30 mouse cellular contexts compared by ENCODE assay signal in the genomic region with DNA sequence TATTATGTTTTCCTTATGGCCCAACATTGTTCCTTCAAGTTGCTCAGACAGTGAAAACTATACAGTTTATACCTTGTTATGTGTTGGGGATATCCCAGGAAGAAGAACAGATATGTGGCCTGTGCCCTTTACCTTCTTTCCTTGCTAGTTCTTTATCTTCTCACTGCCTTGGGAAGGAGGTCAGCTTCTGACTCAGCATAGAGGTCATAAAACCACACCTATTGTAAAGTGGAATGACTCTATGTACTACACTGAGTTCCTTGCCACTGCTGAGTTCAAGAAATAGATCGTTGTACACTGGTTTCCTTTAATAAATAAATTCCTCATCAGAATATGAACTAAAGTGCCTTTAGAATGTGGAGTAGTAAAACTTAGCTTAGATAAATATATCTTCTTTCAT. TPM values are rescaled to one million over a fixed set of nuclear protein-coding genes. Genes with fewer than 3 reads are reported as not detected.
"Had no signal": no experiment of that assay in that cellular context is flagged by ENCODE, and none has a peak within 500 bp of the region (broad histone marks: within the 10 kb centered on the region; RNA-seq: fewer than 3 reads in every experiment).

No protein-coding gene starts in this region.

- H3K27ac ChIP-seq: kidney, embryonic 15.5 days; limb, embryonic 12.5 days; limb, embryonic 15.5 days; liver, embryonic 14.5 days; macrophage; midbrain, embryonic 12.5 days; midbrain, embryonic 15.5 days; neural tube, embryonic 12.5 days; stomach, embryonic 15.5 days had no signal

- H3K4me3 ChIP-seq: kidney, embryonic 15.5 days; limb, embryonic 12.5 days; limb, embryonic 15.5 days; midbrain, embryonic 12.5 days; midbrain, embryonic 15.5 days; neural tube, embryonic 12.5 days; stomach, embryonic 15.5 days had no signal

- DNase-seq: kidney, adult 11 months; kidney, adult 8-10 months; kidney, postnatal 10 days; kidney, postnatal 36 days; liver, postnatal 0 days; lung, embryonic 14.5 days; right cerebral cortex, adult 18-20 months; right cerebral cortex, postnatal 14 days; right cerebral cortex, postnatal 4 days; spleen, adult 18-20 months; thymus, adult 18-20 months; thymus, postnatal 36 days had no signal

- H3K9ac ChIP-seq: kidney, embryonic 15.5 days; limb, embryonic 12.5 days; limb, embryonic 15.5 days; liver, embryonic 14.5 days; liver, postnatal 0 days; lung, embryonic 14.5 days; midbrain, embryonic 12.5 days; midbrain, embryonic 15.5 days; neural tube, embryonic 12.5 days; stomach, embryonic 15.5 days had no signal

- H3K9me3 ChIP-seq: kidney, embryonic 15.5 days; limb, embryonic 12.5 days; limb, embryonic 15.5 days; midbrain, embryonic 12.5 days; midbrain, embryonic 15.5 days; neural tube, embryonic 12.5 days; stomach, embryonic 15.5 days had no signal

- ATAC-seq: liver, postnatal 0 days; lung, postnatal 0 days; midbrain, embryonic 15.5 days had no signal

- H3K4me2 ChIP-seq: kidney, embryonic 15.5 days; limb, embryonic 12.5 days; limb, embryonic 15.5 days; liver, embryonic 11.5 days; lung, embryonic 14.5 days; midbrain, embryonic 12.5 days; midbrain, embryonic 15.5 days; neural tube, embryonic 12.5 days; stomach, embryonic 15.5 days had no signal

- H3K36me3 ChIP-seq: kidney, embryonic 15.5 days; limb, embryonic 12.5 days; limb, embryonic 15.5 days; midbrain, embryonic 12.5 days; midbrain, embryonic 15.5 days; neural tube, embryonic 12.5 days; stomach, embryonic 15.5 days had no signal

- H3K27me3 ChIP-seq: kidney, embryonic 15.5 days; limb, embryonic 12.5 days; limb, embryonic 15.5 days; midbrain, embryonic 12.5 days; midbrain, embryonic 15.5 days; neural tube, embryonic 12.5 days; stomach, embryonic 15.5 days had no signal

RNA-seq across cellular contexts. Expression of gene Pou1f1, which starts 44.6 kb away (rescaled TPM):
- total RNA-seq: layer of hippocampus, adult 18-20 months; layer of hippocampus, postnatal 14 days; left cerebral cortex, adult 8-10 months; left cerebral cortex, postnatal 4 days; megakaryocyte, adult 5-6 weeks had no signal
- polyA plus RNA-seq: kidney, embryonic 15.5 days; limb, embryonic 12.5 days; liver, embryonic 11.5 days; liver, embryonic 14.5 days; liver, postnatal 0 days; lung, embryonic 14.5 days; lung, postnatal 0 days; macrophage; midbrain, embryonic 12.5 days; neural tube, embryonic 12.5 days; stomach, embryonic 15.5 days; testis, adult 2 months; urinary bladder, adult 2 months had no signal
